Mouse (Mus musculus) embryonic fibroblast, embryonic 13.5 days (primary cell): ENCODE measurements around the gene Prex1.

ENCODE experiments used
- CTCF ChIP-seq: IDR thresholded peaks from 2 replicates; pipeline ENCODE4 v1.5.1; 2011; ENCODE audit warnings: mild to moderate bottlenecking, control low read depth, low read length, moderate library complexity, borderline replicate concordance; ENCODE audit not compliant: insufficient read depth
- POLR2A ChIP-seq: IDR thresholded peaks from 2 replicates; pipeline ENCODE4 v1.6.1; 2011; ENCODE audit warnings: low read depth, mild to moderate bottlenecking, control low read depth, low read length, moderate library complexity

- no peak for TF ChIP-seq CTCF
- no peak for TF ChIP-seq POLR2A
These were observed 29.6 kb downstream of the Prex1 start for GRCm38 (mm10) chr2:166683885-166684544.
